Mouse (Mus musculus) cerebellum, postnatal 14 days (tissue): ENCODE measurements around the gene Psmc6.

Source experiments
- DNase-seq, 2 experiments: peaks; one replicate each; pipeline ENCODE4 v3.0.0; 2021; ENCODE audit warnings: mixed read lengths in 2 of 2

Gene Psmc6

DNA sequence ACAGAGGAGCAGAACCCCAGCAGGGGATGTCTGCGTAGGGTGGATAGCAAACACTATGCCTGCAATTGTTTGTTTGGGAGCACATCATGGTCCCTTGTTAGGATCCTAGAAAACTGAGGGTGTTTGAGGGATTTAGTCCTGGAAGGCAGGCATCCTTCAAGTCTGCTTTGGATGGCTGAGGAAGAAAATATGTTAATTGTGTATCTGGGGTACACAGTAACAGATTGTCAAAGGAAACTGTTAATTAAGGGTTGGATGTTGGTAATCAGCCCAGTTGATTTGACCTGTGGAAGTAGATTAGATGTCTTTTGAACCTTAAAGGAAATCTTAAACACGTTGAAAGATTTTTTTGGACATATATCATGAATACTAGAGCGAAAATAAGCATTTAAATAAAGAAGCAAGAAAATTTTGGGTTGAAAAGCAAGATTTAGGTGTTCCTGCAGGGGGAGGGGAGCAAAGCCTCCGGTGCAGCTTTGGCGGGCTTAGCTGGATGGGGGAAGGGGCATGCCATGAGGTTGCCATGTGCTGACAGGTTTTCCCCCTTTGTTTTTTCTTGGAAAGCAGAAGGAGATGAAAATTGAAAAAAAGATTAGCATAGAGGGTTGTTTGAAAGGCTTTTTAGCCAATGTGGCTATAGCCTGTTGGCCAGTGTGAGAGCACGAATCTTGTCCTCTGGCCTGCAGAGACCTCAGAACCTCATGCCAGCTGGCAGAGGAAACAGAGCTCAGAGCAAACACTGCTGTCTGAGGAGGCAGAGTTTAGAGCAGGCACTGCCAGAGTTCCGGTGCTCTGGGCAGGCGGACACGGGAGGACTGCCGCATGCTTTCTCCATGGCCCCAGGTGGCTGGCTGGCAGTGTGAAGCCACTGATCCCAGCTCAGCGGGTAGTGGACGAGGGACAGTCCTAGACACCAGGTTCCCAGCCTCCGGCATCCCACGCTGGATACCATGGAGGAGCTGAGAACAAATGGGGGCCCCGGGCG is 34.9 kb downstream of the Psmc6 start:
- peak; percentile 83 to 84 for DNase-seq

DNA sequence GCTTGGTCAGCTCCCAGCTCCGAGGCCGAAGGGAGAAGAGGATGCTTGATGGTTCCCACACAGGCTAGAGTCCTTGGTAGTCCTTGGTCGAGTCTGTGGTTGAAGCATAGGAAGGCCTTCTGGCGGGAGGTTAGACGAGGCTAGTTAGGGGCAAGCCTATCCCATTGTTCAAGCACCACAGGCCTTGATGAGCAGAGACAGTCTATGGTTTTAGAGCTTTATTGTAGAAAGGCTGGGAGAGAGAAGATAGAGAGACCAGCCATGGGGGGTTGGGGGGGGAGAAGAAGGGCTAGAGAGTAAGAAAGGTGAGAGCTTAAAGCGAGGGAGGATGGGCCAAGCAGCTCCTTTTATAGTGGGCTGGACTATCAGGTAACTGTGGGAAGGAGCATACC is 35.6 kb downstream of the Psmc6 start:
- DNase-seq, result no peak

- no peak for DNase-seq
These were observed 49.2 kb downstream of the Psmc6 start for GRCm38 (mm10) chr14:45378771-45379170.

GRCm38 (mm10) chr14:45380756-45381155 is 51.2 kb downstream of the Psmc6 start:
- DNase-seq, result no peak

- DNase-seq, result no peak
These were observed 53.3 kb downstream of the Psmc6 start for GRCm38 (mm10) chr14:45382912-45383311.

DNA sequence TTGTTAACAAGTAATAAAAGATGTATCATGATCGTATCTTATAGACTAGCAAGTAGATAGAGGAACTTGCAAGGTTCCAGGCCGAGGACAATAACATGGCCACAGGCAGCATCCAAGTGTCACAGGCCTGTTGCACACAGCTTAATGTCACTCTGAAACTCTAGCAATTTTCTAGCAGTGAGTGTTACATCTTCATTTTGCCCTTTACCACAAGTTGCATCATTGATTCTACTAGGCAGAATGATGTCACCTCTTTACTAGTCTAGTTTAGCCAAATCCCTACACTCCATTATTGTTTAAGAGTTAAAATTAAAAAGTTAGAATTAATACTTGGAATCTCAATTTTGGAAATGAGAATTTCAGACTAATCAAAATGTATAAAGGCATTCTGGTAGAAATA is 56.0 kb downstream of the Psmc6 start:
- no peak for DNase-seq

DNA sequence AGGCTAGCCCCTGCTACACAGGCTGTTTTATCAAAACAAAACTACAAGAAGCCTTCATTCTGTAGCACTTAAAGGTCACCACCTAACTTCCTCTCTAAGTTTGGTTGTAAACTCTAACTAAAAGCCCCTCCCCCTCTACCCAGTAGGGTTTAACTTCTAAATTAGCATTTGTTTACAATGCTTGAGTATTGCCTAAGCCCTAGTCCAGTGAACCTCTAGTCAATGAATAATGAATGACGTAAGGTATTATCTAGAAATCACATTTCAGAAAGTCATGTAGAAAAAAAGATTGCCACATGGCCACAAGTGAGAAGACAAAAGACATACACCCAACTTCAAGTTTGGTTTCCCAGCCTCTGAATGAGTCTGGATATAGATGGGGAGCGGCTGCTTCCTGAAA is 57.9 kb downstream of the Psmc6 start:
- DNase-seq, result no peak

DNA sequence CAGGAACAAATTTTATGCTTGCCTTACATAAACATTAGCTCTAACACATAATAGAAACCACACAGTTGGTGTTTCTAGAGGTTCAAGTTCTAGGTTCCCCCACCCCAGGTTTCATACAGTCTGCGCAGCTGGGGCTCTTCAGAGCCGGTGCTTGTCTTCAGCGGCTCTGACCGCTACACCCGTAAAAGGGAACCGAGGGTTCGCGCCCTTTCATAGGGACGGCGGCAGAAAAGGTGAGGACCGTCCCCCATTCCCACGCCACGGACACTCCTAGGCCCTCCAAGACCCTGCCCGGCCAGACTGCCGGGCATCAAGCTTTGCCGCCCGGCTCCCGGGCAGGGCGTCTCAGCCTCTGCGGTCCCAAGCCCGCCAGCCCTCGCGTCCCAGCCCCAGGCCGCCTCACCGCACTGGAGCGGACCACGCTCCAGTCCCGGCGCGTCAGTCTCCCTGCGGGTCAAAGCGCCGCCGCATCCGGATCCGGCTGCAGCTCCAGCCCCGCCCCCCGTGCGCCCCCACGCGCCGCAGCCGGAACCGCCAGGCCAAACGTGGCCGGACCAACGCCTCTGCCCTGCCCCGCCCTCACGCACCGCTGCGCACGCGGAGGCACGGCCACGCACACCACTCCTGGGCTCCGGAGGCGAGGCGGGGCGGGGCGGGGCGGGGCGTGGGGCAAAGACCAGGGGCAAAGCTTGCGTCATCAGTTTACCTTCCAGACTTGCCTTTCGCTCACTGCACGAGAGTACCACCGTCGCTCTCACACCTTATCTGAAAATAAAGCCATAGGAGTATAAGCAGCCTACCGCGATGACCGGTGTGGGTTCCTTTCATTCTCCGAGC is 59.0 kb downstream of the Psmc6 start:
- DNase-seq, result peak; percentile 97

- DNase-seq, result no peak
These were observed 59.6 kb downstream of the Psmc6 start for GRCm38 (mm10) chr14:45389194-45389593.
